In genomic region chr3:27197816-27198215, GRCm38 (mm10) we compare ENCODE assay signal across 23 mouse cellular contexts. TPM values are rescaled to one million over a fixed set of nuclear protein-coding genes. Genes with fewer than 3 reads are reported as not detected.
DNase-seq lines count a peak whose midpoint lies in the region; ATAC-seq and TF ChIP-seq lines count a peak whose summit lies in the region.
"Had no signal": no experiment of that assay in that cellular context is flagged by ENCODE, and none has a peak within 500 bp of the region (broad histone marks: within the 10 kb centered on the region; RNA-seq: fewer than 3 reads in every experiment).

No protein-coding gene starts in this region.

- no peak for TF ChIP-seq POLR2A in kidney, adult 2 months (IDR thresholded peaks at IDR 0.05; ENCODE audit: low read depth, low read length)

- WGBS in kidney, adult 2 months = 47% methylated on average over 5 of the region's 5 CpGs
- WGBS in kidney, postnatal 0 days = 62% methylated on average over 5 of the region's 5 CpGs
- 12% methylated on average over 5 of the region's 5 CpGs for whole genome bisulfite sequencing in macrophage (ENCODE audit: missing documents)

- H3K4me3 ChIP-seq in kidney, adult 2 months (ENCODE audit: insufficient read depth, low read depth, low read length) = no peak overlapping the region
- H3K4me3 ChIP-seq in kidney, postnatal 0 days (replicated peaks; ENCODE audit: low read depth, low read length) = no peak overlapping the region
- H3K4me3 ChIP-seq in macrophage (ENCODE audit: inconsistent target) = no peak overlapping the region
- H3K4me3 ChIP-seq: embryonic facial prominence, embryonic 10.5 days; embryonic facial prominence, embryonic 12.5 days; erythroblast, embryonic 14.5 days; forebrain, embryonic 10.5 days; forebrain, embryonic 12.5 days had no signal

- no peaks in the 10 kb centered on the region for H3K27me3 ChIP-seq in kidney, adult 2 months (replicated peaks; ENCODE audit: control insufficient read depth, insufficient read depth, low read length)
- no peaks in the 10 kb centered on the region for H3K27me3 ChIP-seq in kidney, postnatal 0 days (ENCODE audit: insufficient read depth, low read length)
- H3K27me3 ChIP-seq: embryonic facial prominence, embryonic 12.5 days; forebrain, embryonic 12.5 days had no signal

- no peaks in the 10 kb centered on the region; the same call in 1 of the 2 replicates for H3K36me3 ChIP-seq in kidney, adult 2 months (ENCODE audit: control insufficient read depth, insufficient read depth, low read length)
- H3K36me3 ChIP-seq in kidney, postnatal 0 days (ENCODE audit: insufficient read depth, low read length) = no peaks in the 10 kb centered on the region
- peaks cover 24% of the 10 kb centered on the region for H3K36me3 ChIP-seq in macrophage (ENCODE audit: inconsistent target)
- H3K36me3 ChIP-seq: embryonic facial prominence, embryonic 10.5 days; embryonic facial prominence, embryonic 12.5 days; forebrain, embryonic 10.5 days; forebrain, embryonic 12.5 days had no signal

- no peaks in the 10 kb centered on the region for H3K9me3 ChIP-seq in kidney, postnatal 0 days (replicated peaks; ENCODE audit: low read length)
- H3K9me3 ChIP-seq: embryonic facial prominence, embryonic 10.5 days; embryonic facial prominence, embryonic 12.5 days; forebrain, embryonic 10.5 days; forebrain, embryonic 12.5 days had no signal

- peak overlapping the region; percentile 95 for H3K27ac ChIP-seq in kidney, adult 2 months (ENCODE audit: insufficient read depth, low read depth, low read length)
- peak overlapping the region; percentile 47; the same call in 1 of the 2 replicates for H3K27ac ChIP-seq in kidney, postnatal 0 days
- H3K27ac ChIP-seq in macrophage = peak overlapping the region; percentile 31
- H3K27ac ChIP-seq: embryonic facial prominence, embryonic 10.5 days; embryonic facial prominence, embryonic 12.5 days; forebrain, embryonic 10.5 days; forebrain, embryonic 12.5 days had no signal

- no peak for TF ChIP-seq CTCF in kidney, adult 2 months (conservative IDR thresholded peaks at IDR 0.05; ENCODE audit: insufficient read depth, insufficient read length, low read depth, low read length)
- no peak for TF ChIP-seq CTCF in kidney, postnatal 0 days (IDR thresholded peaks at IDR 0.05; ENCODE audit: low read depth)

- no peak overlapping the region for H3K4me2 ChIP-seq in kidney, postnatal 0 days (ENCODE audit: low read length)
- H3K4me2 ChIP-seq: embryonic facial prominence, embryonic 12.5 days; forebrain, embryonic 12.5 days had no signal

- no peak overlapping the region for H3K9ac ChIP-seq in kidney, postnatal 0 days (ENCODE audit: low read depth, low read length)
- H3K9ac ChIP-seq: embryonic facial prominence, embryonic 12.5 days; forebrain, embryonic 12.5 days had no signal

- H3K4me1 ChIP-seq in kidney, adult 2 months (ENCODE audit: control insufficient read depth, insufficient read depth, low read length) = peaks cover 48% of the 10 kb centered on the region
- no peaks in the 10 kb centered on the region; the same call in 1 of the 2 replicates for H3K4me1 ChIP-seq in kidney, postnatal 0 days (replicated peaks; ENCODE audit: insufficient read depth, low read length)
- H3K4me1 ChIP-seq: embryonic facial prominence, embryonic 12.5 days; forebrain, embryonic 12.5 days had no signal

- no peak for DNase-seq in kidney, adult 2 months
- no peak for DNase-seq in kidney, adult 11 months
- DNase-seq in kidney, postnatal 0 days (ENCODE audit: low spot score) = no peak
- DNase-seq in kidney, postnatal 10 days = no peak
- peak; percentile 67 for DNase-seq in 416B (ENCODE audit: low read depth)
- no peak for DNase-seq in heart, adult 11 months
- DNase-seq: adrenal gland, adult 8-10 months; adrenal gland, postnatal 14 days; adrenal gland, postnatal 36 days; cerebellum, adult 11-12 months; cerebellum, adult 2 months; cerebellum, adult 9-10 months; cerebellum, postnatal 10 days; cerebellum, postnatal 25 days had no signal

- H3K79me2 ChIP-seq in macrophage (ENCODE audit: inconsistent target) = peaks cover 100% of the 10 kb centered on the region

- no peak for ATAC-seq in kidney, postnatal 0 days (replicated peaks; ENCODE audit: low FRiP score, low read depth)
- ATAC-seq: activated CD4-positive, CD25-positive, alpha-beta regulatory T cell, adult 4 months; forebrain, embryonic 14.5 days; forebrain, embryonic 16.5 days had no signal

RNA-seq across cellular contexts. Expression of gene Nceh1, which starts 15.1 kb away (rescaled TPM):
- polyA plus RNA-seq in kidney, adult 2 months (2012; rRNA removed) = 141 and 409 TPM in 2 replicates
- 47.7 and 51.2 TPM in 2 replicates for polyA plus RNA-seq in kidney, postnatal 0 days (2015; fragmentation: Nextera tagmentation; extraction: Ambion mirVana)
- total RNA-seq in macrophage (2018; cell fraction: chromatin; rRNA removed) = 100 to 1,000 TPM in 9 of 26 experiments, 10 to 100 TPM in 17; 18.6 to 236 (median 77.9) TPM
- total RNA-seq in macrophage (2018; cell fraction: cytosol; rRNA removed) = 100 to 1,000 TPM; 111 to 455 (median 227) TPM
- 100 to 1,000 TPM in 25 of 26 experiments, 10 to 100 TPM in 1; 73.4 to 406 (median 223) TPM for total RNA-seq in macrophage (2018; cell fraction: nucleus; rRNA removed)
- 212 to 280 TPM (median 251 TPM) in 3 replicates for polyA plus RNA-seq in macrophage (2018)

RNA-seq across cellular contexts. Expression of gene Ect2, which starts 44.1 kb away (rescaled TPM):
- polyA plus RNA-seq in kidney, adult 2 months (2012; rRNA removed) = 1.3 and 2.4 TPM in 2 replicates
- polyA plus RNA-seq in kidney, postnatal 0 days (2015; fragmentation: Nextera tagmentation; extraction: Ambion mirVana) = 23.9 and 26.9 TPM in 2 replicates
- 10 to 100 TPM in 6 of 26 experiments, 1 to 10 TPM in 20; 2.1 to 30.7 (median 7.5) TPM for total RNA-seq in macrophage (2018; cell fraction: chromatin; rRNA removed)
- 1 to 10 TPM in 25 of 26 experiments, under 1 TPM in 1; 0.91 to 4.3 (median 2.3) TPM for total RNA-seq in macrophage (2018; cell fraction: cytosol; rRNA removed)
- 10 to 100 TPM in 1 of 26 experiments, 1 to 10 TPM in 24, under 1 TPM in 1; 0.94 to 19.1 (median 2.9) TPM for total RNA-seq in macrophage (2018; cell fraction: nucleus; rRNA removed)
- 1.3 to 5.8 TPM (median 2.8 TPM) in 3 replicates for polyA plus RNA-seq in macrophage (2018)

Comparison
In these comparisons a context has a peak if more than half of its experiments do, and no peak if none do; other contexts are left out.
1. H3K27ac ChIP-seq: peak in every context shown above with its lines; median percentile 95 in kidney, adult 2 months; 47 in kidney, postnatal 0 days; 31 in macrophage.